Mouse (Mus musculus): ENCODE measurements around the gene Zbtb20.

DNA sequence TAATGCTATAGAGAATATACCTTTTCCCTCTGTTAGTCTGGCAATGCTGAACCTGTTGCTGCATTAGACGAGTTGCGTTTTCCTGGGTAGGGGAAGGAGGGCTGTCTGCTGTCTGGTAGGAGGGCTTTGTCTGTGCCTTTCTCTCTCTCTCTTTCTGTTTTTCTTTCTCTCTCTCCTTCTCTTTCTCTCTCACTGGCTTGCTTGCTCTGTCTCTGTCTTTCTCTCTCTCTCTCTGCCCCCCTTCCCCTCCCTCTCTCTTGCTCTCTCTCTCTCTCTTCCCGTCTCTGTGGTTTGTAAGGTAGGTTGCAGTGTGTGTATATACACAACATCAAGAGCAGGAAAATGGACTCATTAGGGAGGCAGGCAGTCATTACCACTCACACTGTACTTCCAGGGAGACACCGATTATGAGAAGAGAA lies 31.6 kb downstream of the Zbtb20 start:
- TF ChIP-seq POLR2A (IDR thresholded peaks at IDR 0.05; ENCODE audit: low read depth, low read length) (no peak), CTCF (IDR thresholded peaks at IDR 0.05; ENCODE audit: extremely low read depth, insufficient read length, insufficient replicate concordance, low read depth, low read length) (no peak)

Measured in small intestine, adult 2 months (tissue).